Mouse (Mus musculus) cortical plate, adult 2 months (tissue): ENCODE data around the gene Hic2.

Source experiments
- CTCF ChIP-seq: fragments of 200-500 bp; IDR thresholded peaks from 2 replicates; pipeline ENCODE4 v1.5.1; 2011; ENCODE audit warnings: mild to moderate bottlenecking, control low read depth, low read length; ENCODE audit not compliant: insufficient read depth; ENCODE audit errors: extremely low read depth
- POLR2A ChIP-seq: fragments of 200-500 bp; IDR thresholded peaks from 2 replicates; pipeline ENCODE4 v1.6.1; 2011; ENCODE audit warnings: mild to moderate bottlenecking, low read length, control low read depth; ENCODE audit not compliant: insufficient read depth; ENCODE audit errors: extremely low read depth

DNA sequence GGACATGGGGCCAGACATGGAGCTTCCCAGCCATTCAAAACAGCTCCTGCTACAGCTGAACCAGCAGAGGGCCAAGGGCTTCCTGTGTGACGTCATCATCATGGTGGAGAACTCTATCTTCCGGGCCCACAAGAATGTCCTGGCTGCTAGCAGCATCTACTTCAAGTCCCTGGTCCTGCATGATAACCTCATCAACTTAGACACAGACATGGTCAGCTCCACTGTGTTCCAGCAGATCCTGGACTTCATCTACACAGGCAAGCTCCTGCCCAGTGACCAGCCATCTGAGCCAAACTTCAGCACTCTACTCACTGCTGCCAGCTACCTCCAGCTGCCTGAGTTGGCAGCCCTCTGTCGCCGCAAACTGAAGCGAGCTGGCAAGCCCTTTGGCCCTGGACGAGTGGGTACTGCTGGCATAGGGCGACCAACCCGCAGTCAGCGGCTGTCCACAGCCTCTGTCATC is 24.0 kb downstream of the Hic2 start:
- TF ChIP-seq POLR2A = no peak
- no peak for TF ChIP-seq CTCF
